Mouse (Mus musculus) frontal cortex, adult (tissue): ENCODE measurements at regions not wholly inside any gene's neighbourhood (a gene's known extent, or its start where the extent isn't known, plus 50 kb on each side); places are given as distances from the start of the nearest gene placed in this dataset.

Source experiments
- ATAC-seq: cut with Nextera tagmentation; 2 replicates; pipeline ENCODE4 v1.9.2; 2017; ENCODE audit warnings: mild to moderate bottlenecking, moderate library complexity, mixed read lengths; ENCODE audit not compliant: low TSS enrichment

DNA sequence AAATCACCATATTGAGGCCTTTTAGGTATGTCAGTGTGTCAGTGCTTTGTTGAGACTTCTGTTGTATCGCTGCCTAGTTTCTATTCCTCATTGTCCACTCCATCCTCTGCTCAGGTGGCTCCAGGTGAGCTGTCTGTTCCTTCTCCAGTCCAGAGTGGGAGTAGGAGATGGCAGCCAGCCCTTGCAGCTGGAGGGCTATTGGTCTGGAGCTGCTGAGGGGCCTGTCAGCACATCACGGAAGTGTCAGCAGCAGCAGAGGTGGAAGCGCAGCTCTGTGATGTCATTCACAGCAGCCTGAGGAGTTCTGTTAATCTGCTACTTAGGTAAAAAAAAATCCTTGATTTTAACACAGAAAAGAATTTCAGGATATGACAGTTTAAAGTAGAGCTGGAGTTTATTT is 126.0 kb upstream of the Adra1b start:
- ATAC-seq: no peak

- no peak for ATAC-seq
These were observed 145.1 kb upstream of the Adra1b start for GRCm38 (mm10) chr11:44046083-44046482.

DNA sequence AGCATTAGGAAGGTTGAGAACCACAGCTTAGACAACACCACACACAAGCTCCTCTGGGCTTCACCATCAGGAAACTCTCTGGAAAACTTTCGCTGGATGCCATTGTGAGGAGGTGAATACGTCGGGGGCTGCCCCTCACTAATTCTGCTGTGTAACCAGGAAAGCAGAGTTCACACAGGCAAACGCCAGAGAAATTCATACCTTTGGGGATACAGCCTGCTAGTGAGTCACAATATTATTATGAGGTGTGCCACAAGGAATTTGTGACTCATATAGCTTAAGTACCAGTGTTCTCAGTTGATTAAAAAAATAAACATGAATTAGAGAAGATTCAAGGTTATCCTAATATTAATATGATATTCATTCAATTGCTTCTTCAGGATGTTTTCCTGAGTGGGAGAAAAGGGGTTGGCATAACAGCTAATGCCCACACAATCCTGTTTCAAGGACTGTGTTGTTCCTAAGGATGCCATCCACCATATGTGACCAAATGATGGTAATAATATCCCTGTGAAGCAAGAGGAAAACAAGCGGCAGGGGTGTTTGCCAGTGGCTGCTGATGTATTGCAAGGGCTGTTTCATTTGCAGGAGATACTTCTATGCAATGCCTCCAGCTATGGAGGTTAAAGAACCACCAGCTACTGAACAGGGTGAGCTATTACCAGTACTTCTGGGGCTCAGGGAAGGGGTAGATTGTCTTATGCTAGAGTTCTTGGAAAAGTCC is 148.4 kb upstream of the Adra1b start:
- no peak for ATAC-seq

DNA sequence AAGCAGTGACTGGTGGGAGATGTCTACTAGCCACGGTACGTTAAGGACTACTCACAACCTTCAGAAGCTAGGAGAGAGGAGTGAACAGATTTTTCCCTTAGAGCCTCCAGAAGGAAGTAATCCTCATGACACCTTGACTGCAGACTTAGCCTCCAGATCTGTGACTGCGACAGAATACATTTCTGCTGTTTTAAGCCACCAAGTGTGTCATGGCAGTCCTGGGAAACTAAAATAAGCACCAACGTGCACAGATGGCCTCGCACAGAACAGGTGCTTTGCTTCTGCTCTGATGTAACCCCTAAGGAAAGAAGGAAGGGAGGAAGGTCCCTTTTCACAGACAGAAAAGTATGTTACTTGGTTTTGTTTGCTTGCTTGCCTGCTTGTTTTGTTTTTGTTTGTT is 151.5 kb upstream of the Adra1b start:
- ATAC-seq: peak; percentile 93

DNA sequence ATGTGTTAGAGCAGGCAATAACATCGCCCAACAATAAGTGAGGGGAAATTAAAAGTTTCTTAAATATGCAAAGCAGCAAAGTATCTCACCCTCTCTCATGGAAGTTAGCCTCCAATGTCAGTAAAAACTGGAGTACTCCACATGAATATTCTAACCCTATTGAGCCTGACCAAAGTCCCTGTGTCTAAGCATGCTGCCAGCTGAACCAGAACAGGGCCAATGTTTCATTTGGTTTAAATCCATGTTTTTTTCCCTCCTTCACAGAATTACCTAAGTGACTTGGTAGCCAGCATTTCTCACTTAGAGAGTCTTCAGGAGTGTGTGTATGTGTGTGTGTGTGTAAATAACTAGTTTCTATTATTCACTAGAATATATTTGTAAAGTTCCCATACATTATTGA is 161.4 kb upstream of the Adra1b start:
- no peak for ATAC-seq

GRCm38 (mm10) chr11:44066176-44066575 is 165.2 kb upstream of the Adra1b start:
- ATAC-seq: no peak

DNA sequence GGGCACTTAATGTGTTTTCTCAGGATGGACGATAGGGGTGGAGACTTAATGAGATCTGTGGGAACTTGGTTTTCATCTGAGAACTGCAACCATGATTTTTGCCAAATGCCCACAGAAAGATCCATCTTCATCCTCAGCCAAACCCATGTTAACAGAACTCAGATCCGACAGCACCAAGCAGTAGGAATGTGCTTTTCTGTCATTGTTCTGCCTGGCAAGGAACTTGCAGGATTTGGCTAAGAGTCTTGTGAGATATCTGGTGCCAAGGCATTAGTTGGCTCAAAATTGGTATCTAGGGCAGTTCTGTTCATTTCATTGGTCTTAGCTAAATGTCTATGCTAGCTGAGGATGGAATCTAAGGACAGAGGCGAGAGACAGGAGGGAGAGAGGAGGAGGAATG is 182.7 kb upstream of the Adra1b start:
- peak; percentile 74 for ATAC-seq

- no peak for ATAC-seq
These were observed 185.9 kb upstream of the Adra1b start for GRCm38 (mm10) chr11:44086951-44087350.

GRCm38 (mm10) chr11:44089514-44089913 is 188.5 kb upstream of the Adra1b start:
- no peak for ATAC-seq

- ATAC-seq: no peak
These were observed 194.3 kb upstream of the Adra1b start for GRCm38 (mm10) chr11:44095280-44095679.

DNA sequence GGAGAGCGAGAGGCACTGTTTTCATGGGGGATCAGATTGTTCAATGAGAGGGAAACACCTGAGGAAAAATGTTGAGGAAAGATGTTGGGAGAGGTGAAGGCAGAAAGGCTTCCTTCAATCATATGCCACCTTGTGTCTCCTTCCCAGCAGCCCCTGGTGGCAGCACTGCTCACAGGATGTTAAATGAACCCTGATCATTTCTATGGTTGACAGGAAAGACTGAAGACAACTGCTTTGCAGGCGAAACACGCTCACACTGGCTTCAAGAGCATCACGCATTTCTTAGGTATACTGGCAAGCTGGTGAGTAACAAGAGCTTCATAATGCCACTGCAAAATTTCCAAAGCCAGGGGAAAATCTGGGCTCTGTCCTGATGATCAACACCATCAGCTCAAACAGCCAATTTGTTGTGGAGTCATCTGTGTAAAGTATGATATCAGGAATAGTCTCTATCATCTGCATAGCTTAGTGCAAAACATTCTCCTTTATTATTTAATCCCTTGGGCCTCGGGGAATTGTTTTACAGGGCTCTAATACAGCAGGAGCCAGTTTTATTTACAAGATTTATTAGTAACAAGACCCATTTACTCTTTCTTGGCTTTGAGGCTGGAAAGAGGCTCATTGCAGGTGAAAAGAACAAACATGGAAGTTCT is 202.3 kb upstream of the Adra1b start:
- no peak for ATAC-seq

- no peak for ATAC-seq
These were observed 202.8 kb upstream of the Adra1b start for GRCm38 (mm10) chr11:44103841-44104191.

GRCm38 (mm10) chr11:44106231-44106630 is 205.2 kb upstream of the Adra1b start:
- no peak for ATAC-seq

GRCm38 (mm10) chr11:44111525-44111924 is 210.5 kb upstream of the Adra1b start:
- no peak for ATAC-seq

DNA sequence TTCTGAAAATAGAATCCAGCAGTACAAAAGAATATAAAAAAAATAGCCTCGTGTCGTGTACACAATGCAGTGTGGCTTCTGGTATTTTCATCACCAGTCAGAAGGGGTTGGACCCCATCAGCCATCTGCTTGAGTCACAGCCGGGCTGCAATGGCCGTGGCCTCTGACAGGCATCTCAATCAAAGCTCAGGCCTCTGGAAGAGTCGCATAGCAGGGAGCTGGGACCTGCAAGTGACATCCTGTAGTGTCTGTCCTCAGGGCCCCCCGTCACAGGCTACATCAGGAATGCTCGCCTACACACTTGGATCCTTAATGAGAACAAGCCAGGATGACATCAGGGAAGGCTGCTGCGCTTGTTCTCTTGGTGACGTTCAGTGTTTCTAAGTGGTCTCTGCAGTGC is 226.1 kb upstream of the Adra1b start:
- ATAC-seq: peak; percentile 80

DNA sequence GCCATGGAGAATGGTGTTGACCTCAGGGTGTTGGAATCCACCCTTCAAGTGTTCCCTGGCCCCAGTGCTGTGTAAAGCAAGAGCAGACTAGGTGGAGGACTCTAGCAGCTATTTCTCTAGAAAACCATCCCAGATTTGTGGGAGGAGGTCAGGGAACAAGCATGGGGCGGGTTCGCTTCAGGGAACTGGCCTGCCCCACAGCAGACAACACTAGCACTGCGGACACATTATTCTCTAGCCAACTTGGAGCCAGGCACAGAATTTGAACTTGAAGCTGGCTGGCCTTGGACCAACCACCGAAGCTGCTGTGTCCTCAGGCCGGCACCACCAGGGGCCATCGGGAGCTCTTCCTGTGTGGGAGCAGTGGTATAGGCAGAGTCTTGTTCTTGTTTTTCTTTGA is 227.5 kb upstream of the Adra1b start:
- ATAC-seq: no peak

GRCm38 (mm10) chr11:44133244-44133643 is 232.2 kb upstream of the Adra1b start:
- no peak for ATAC-seq

DNA sequence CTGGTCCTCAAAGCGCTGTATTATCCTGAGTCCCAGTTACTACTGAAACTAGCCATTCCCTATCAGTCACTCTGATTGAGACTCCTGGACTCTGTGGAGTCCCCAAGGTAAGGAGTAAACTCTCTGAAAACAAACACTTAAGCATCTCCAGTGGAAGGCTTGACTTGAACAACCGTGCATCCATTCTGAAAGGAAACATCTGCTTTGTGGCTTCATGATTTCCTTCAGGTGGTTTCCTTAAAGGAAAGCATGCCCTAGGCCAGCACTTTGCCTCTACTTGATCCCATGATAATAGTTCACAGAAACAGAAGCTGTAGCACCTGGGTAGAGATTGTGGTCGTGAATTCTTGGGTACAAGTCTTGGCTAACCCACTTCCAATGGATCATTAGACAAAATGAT is 235.0 kb upstream of the Adra1b start:
- ATAC-seq: no peak

- peak; percentile 50; the same call in 1 of the 2 replicates for ATAC-seq
These were observed 242.0 kb upstream of the Adra1b start for GRCm38 (mm10) chr11:44142996-44143395.

DNA sequence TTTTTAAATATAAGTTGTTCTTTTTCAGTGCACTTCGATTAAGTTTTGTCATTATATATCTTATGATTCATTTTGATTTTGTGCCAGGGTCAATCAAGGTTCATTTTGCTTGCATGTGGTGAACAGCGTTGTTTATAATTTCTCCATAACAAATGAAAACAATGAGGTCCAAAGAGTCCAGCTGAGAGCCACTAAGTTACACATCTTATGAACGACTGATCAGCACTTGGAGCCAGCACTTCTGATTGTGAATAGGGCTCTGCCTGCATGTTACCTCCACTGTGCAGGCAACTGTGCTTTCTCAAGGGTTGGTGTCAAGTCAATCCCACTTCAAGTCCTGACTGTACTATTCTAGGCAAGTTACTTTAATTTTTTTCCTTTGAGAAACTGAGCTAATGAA is 243.5 kb upstream of the Adra1b start:
- no peak for ATAC-seq

DNA sequence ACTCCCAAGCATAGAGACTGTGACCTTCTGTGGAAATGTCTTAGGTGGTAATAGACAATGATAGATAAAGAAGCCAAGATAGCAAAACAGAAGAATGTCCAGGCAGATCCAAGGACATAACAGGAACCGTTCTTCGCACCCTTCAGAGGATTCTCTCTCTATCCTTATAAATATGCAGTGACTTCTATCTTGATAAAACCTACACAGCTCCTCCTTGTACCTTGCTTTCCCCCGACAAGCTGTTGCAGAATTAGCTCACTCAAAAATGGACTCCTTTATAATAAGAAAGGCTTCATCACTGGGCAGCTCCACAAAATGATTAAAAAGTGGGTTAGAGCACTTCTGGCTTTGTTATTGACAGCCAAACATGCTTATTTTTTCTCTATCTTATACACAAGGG is 245.4 kb upstream of the Adra1b start:
- ATAC-seq: peak; percentile 93

DNA sequence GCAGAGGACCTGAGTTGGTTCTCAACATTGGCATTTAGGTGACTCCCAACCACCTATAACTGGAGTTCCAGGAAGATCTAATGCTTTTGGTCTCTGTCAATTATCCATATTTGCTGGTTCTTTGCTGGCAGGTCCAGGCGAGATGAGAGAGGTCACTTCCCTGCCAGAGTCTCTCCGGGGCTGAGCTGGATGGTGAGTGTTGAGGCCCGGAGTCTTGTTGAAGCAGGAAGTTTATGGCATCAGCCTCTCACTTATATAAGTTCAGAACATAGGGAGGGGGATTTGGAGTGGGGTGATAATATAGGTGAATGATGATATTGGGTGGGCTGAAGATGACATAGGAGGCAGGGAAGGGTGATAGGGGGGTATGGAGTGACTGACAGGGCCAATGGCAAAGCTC is 246.3 kb upstream of the Il12b start:
- no peak for ATAC-seq

- ATAC-seq: no peak
These were observed 244.3 kb upstream of the Il12b start for GRCm38 (mm10) chr11:44155591-44155990.

- no peak for ATAC-seq
These were observed 243.8 kb upstream of the Il12b start for GRCm38 (mm10) chr11:44156081-44156480.
